21 mouse cellular contexts compared by ENCODE assay signal in genomic region chr9:111515536-111515935, GRCm38 (mm10).
"Had no signal": no experiment of that assay in that cellular context is flagged by ENCODE, and none has a peak within 500 bp of the region (broad histone marks: within the 10 kb centered on the region; RNA-seq: fewer than 3 reads in every experiment).

No protein-coding gene starts in this region.

- DNase-seq: kidney, adult 9 months; kidney, postnatal 14 days; kidney, postnatal 4 days; liver, postnatal 0 days; lung, embryonic 14.5 days; lung, postnatal 14 days; lung, postnatal 4 days; right cerebral cortex, adult 18-20 months; right cerebral cortex, postnatal 14 days; right cerebral cortex, postnatal 4 days; thymus, adult 2 months; thymus, postnatal 14 days; thymus, postnatal 4 days had no signal

- H3K4me1 ChIP-seq: limb, embryonic 12.5 days; limb, embryonic 15.5 days; midbrain, embryonic 10.5 days; neural tube, embryonic 12.5 days had no signal

- H3K4me3 ChIP-seq: limb, embryonic 12.5 days; limb, embryonic 15.5 days; midbrain, embryonic 10.5 days; neural tube, embryonic 12.5 days; neural tube, embryonic 15.5 days had no signal

- H3K4me2 ChIP-seq: limb, embryonic 12.5 days; limb, embryonic 15.5 days; liver, embryonic 11.5 days; lung, embryonic 14.5 days; neural tube, embryonic 12.5 days; neural tube, embryonic 15.5 days had no signal

- ATAC-seq: liver, postnatal 0 days had no signal

- H3K36me3 ChIP-seq: limb, embryonic 12.5 days; limb, embryonic 15.5 days; midbrain, embryonic 10.5 days; neural tube, embryonic 12.5 days; neural tube, embryonic 15.5 days had no signal

- H3K27me3 ChIP-seq: limb, embryonic 12.5 days; limb, embryonic 15.5 days; neural tube, embryonic 12.5 days; neural tube, embryonic 15.5 days had no signal

- H3K27ac ChIP-seq: limb, embryonic 12.5 days; limb, embryonic 15.5 days; liver, embryonic 14.5 days; midbrain, embryonic 10.5 days; neural tube, embryonic 12.5 days; neural tube, embryonic 15.5 days; stomach, postnatal 0 days had no signal

- H3K9ac ChIP-seq: limb, embryonic 12.5 days; limb, embryonic 15.5 days; liver, embryonic 14.5 days; liver, postnatal 0 days; lung, embryonic 14.5 days; neural tube, embryonic 12.5 days; neural tube, embryonic 15.5 days had no signal

- H3K9me3 ChIP-seq: limb, embryonic 12.5 days; limb, embryonic 15.5 days; midbrain, embryonic 10.5 days; neural tube, embryonic 12.5 days; neural tube, embryonic 15.5 days had no signal
